Mouse (Mus musculus) CH12.LX (cell line): ENCODE results near the gene Etl4. TPM values are rescaled to one million over a fixed set of nuclear protein-coding genes. Genes with fewer than 3 reads are reported as not detected.

Source experiments
- DNase-seq: peaks from one replicate; pipeline ENCODE4 v3.0.0-alpha.2; 2013; ENCODE audit errors: extremely low read depth
- H3K27ac ChIP-seq: 2 replicates; pipeline ENCODE4 v1.5.1; 2012; ENCODE audit warnings: low read depth, mild to moderate bottlenecking, control low read depth, moderate library complexity; ENCODE audit not compliant: insufficient read depth
- H3K27me3 ChIP-seq: replicated peaks from 2 replicates; pipeline ENCODE3; 2012; ENCODE audit warnings: inconsistent platforms
- H3K36me3 ChIP-seq, 2 experiments: replicated peaks in 1 of 2; 2 replicates each; pipeline versions ENCODE3 to v1.6.1; 2012; ENCODE audit warnings: inconsistent platforms in 1 of 2, low read length in 1 of 2, mild to moderate bottlenecking in 1 of 2, mixed read lengths in 1 of 2, moderate library complexity in 1 of 2; ENCODE audit not compliant: control insufficient read depth in 1 of 2, insufficient read depth in 1 of 2
- H3K4me1 ChIP-seq, 2 experiments: 2 replicates each; pipeline ENCODE4 v1.6.1; 2012; ENCODE audit warnings: inconsistent platforms in 1 of 2, moderate library complexity in 1 of 2; ENCODE audit not compliant: insufficient read depth in 2 of 2, control insufficient read depth in 1 of 2
- H3K4me2 ChIP-seq: 2 replicates; pipeline ENCODE4 v1.6.1; 2012; ENCODE audit warnings: low read depth, mild to moderate bottlenecking, control low read depth; ENCODE audit not compliant: poor library complexity, insufficient read depth, severe bottlenecking
- H3K4me3 ChIP-seq, 3 experiments: fragments of 150-350 bp in 1 of 3; sonication (generic) in 1 of 3; replicated peaks in 1 of 3; 2 replicates each; pipeline versions ENCODE3 to v1.5.1; 2011 to 2012; ENCODE audit warnings: low read depth in 2 of 3, low read length in 2 of 3, mild to moderate bottlenecking in 2 of 3, moderate library complexity in 2 of 3, control low read depth in 1 of 3, improper control_type of control experiment in 1 of 3, inconsistent platforms in 1 of 3, mixed read lengths in 1 of 3; ENCODE audit not compliant: poor library complexity in 1 of 3
- H3K79me2 ChIP-seq: replicated peaks from 2 replicates; pipeline ENCODE4 v1.6.1; 2012; ENCODE audit warnings: mild to moderate bottlenecking, moderate library complexity; ENCODE audit not compliant: control insufficient read depth, poor library complexity, insufficient read depth, severe bottlenecking; ENCODE audit errors: extremely low read depth
- H3K9ac ChIP-seq: 2 replicates; pipeline ENCODE4 v1.6.1; 2012; ENCODE audit warnings: low read depth, mild to moderate bottlenecking, control low read depth, moderate library complexity; ENCODE audit not compliant: insufficient read depth
- H3K9me3 ChIP-seq: replicated peaks from 2 replicates; pipeline ENCODE3; 2012; ENCODE audit warnings: low read length, inconsistent platforms, mixed read lengths
- BHLHE40 ChIP-seq: IDR thresholded peaks from 2 replicates; pipeline ENCODE4 v1.6.1; 2011; ENCODE audit warnings: mild to moderate bottlenecking, low read depth, low read length, improper control_type of control experiment
- CHD2 ChIP-seq: IDR thresholded peaks from 2 replicates; pipeline ENCODE4 v1.6.1; 2011; ENCODE audit warnings: low read length, improper control_type of control experiment
- E2F4 ChIP-seq: IDR thresholded peaks from 2 replicates; pipeline ENCODE4 v1.6.1; 2011; ENCODE audit warnings: low read depth, low read length, improper control_type of control experiment; ENCODE audit not compliant: insufficient replicate concordance
- ELF1 ChIP-seq: IDR thresholded peaks from 2 replicates; pipeline ENCODE4 v1.6.1; 2014; ENCODE audit warnings: low read depth, mild to moderate bottlenecking, inconsistent platforms, low read length, improper control_type of control experiment
- GABPA ChIP-seq: IDR thresholded peaks from 2 replicates; pipeline ENCODE4 v1.6.1; 2012; ENCODE audit warnings: low read depth, low read length, improper control_type of control experiment, inconsistent platforms; ENCODE audit not compliant: insufficient replicate concordance
- HCFC1 ChIP-seq: IDR thresholded peaks from 2 replicates; pipeline ENCODE4 v1.6.1; 2012; ENCODE audit warnings: low read depth, mild to moderate bottlenecking, inconsistent platforms, low read length, improper control_type of control experiment
- IRF4 ChIP-seq: IDR thresholded peaks from 2 replicates; pipeline ENCODE4 v1.6.1; 2014; ENCODE audit warnings: low read depth, mild to moderate bottlenecking, inconsistent platforms, low read length, improper control_type of control experiment
- JUND ChIP-seq: conservative IDR thresholded peaks from 2 replicates; pipeline ENCODE4 v1.6.1; 2011; ENCODE audit warnings: low read depth, low read length, improper control_type of control experiment
- KAT2A ChIP-seq: IDR thresholded peaks from 2 replicates; pipeline ENCODE4 v1.6.1; 2012; ENCODE audit warnings: low read length, improper control_type of control experiment, inconsistent platforms; ENCODE audit not compliant: insufficient replicate concordance
- MAZ ChIP-seq: IDR thresholded peaks from 2 replicates; pipeline ENCODE4 v1.6.1; 2012; ENCODE audit warnings: low read depth, mild to moderate bottlenecking, inconsistent platforms, low read length, improper control_type of control experiment, moderate library complexity
- MEF2A ChIP-seq: IDR thresholded peaks from 2 replicates; pipeline ENCODE4 v1.6.1; 2014; ENCODE audit warnings: low read depth, mild to moderate bottlenecking, inconsistent platforms, low read length, improper control_type of control experiment, borderline replicate concordance
- MXI1 ChIP-seq: IDR thresholded peaks from 2 replicates; pipeline ENCODE4 v1.6.1; 2011; ENCODE audit warnings: mild to moderate bottlenecking, low read depth, low read length, improper control_type of control experiment
- NELFE ChIP-seq: IDR thresholded peaks from 2 replicates; pipeline ENCODE4 v1.6.1; 2011; ENCODE audit warnings: low read depth, low read length, improper control_type of control experiment
- PAX5 ChIP-seq: IDR thresholded peaks from 2 replicates; pipeline ENCODE4 v1.6.1; 2012; ENCODE audit warnings: low read length, inconsistent platforms, mixed read lengths
- POLR2A ChIP-seq: IDR thresholded peaks from 2 replicates; pipeline ENCODE4 v1.6.1; 2011; ENCODE audit warnings: low read depth, mild to moderate bottlenecking, improper control_type of control experiment, low read length
- RCOR1 ChIP-seq: conservative IDR thresholded peaks from 2 replicates; pipeline ENCODE4 v1.6.1; 2012; ENCODE audit warnings: low read depth, mild to moderate bottlenecking, inconsistent platforms, low read length, improper control_type of control experiment
- SIN3A ChIP-seq: IDR thresholded peaks from 2 replicates; pipeline ENCODE4 v1.6.1; 2012; ENCODE audit warnings: low read length, improper control_type of control experiment, inconsistent platforms
- SMC3 ChIP-seq: IDR thresholded peaks from 2 replicates; pipeline ENCODE4 v1.6.1; 2011; ENCODE audit warnings: low read depth, low read length, improper control_type of control experiment
- TCF12 ChIP-seq: IDR thresholded peaks from 2 replicates; pipeline ENCODE4 v1.6.1; 2014; ENCODE audit warnings: low read depth, mild to moderate bottlenecking, inconsistent platforms, low read length, improper control_type of control experiment
- USF1 ChIP-seq: IDR thresholded peaks from 2 replicates; pipeline ENCODE4 v1.6.1; 2014; ENCODE audit warnings: low read depth, mild to moderate bottlenecking, inconsistent platforms, low read length, improper control_type of control experiment
- ZMIZ1 ChIP-seq: IDR thresholded peaks from 2 replicates; pipeline ENCODE4 v1.6.1; 2012; ENCODE audit warnings: low read depth, mild to moderate bottlenecking, inconsistent platforms, low read length, improper control_type of control experiment
- ZNF384 ChIP-seq: IDR thresholded peaks from 2 replicates; pipeline ENCODE4 v1.6.1; 2012; ENCODE audit warnings: low read depth, low read length, improper control_type of control experiment, inconsistent platforms
- dilution Hi-C: fragments of 300-500 bp; cut with MboI; formaldehyde crosslinking; loops from 2 replicates; pipeline ENCODE4 v1.14.3; 2020; ENCODE audit warnings: low sequenced_read_pairs; ENCODE audit not compliant: extremely low pct_unique_long_range_greater_than_20kb, extremely low pct_ligation_motif_present
- in situ Hi-C: fragments of 300-500 bp; cut with MboI; formaldehyde crosslinking; loops from 3 replicates; pipeline ENCODE4 v1.14.3; 2019; ENCODE audit warnings: low sequenced_read_pairs, low pct_ligation_motif_present, low pct_unique_long_range_greater_than_20kb, mixed read lengths
- polyA plus RNA-seq: library from polyadenylated mRNA; unstranded; fragments of >175 nt; gene quantifications from 2 replicates; pipeline ENCODE4 v1.2.1, GENCODE M21; 2012; ENCODE audit warnings: low read depth; ENCODE audit not compliant: insufficient read length
- total RNA-seq, 2 experiments: library from RNA; depleted of rRNA; stranded (reverse); fragments of 300-350 nt in 1 of 2; fragments of >200 nt in 1 of 2; gene quantifications; 2 replicates each; pipeline ENCODE4 v1.2.3; 2012 to 2014

Etl4 gene
- total and polyA plus RNA-seq, 3 experiments, result 7.2 to 18.6 (median 11.7) TPM

GRCm38 (mm10) chr2:20779484-20780381 lies 870.2 kb downstream of the Etl4 start (continued):
- TF ChIP-seq MEF2A (no peak; the same call in 1 of the 2 replicates), MXI1 (no peak), PAX5 (no peak), SMC3 (peak; percentile 82), ZMIZ1 (no peak), KAT2A (no peak), GABPA (no peak), HCFC1 (no peak), IRF4 (no peak), TCF12 (no peak), USF1 (no peak), MAZ (no peak), E2F4 (no peak), SIN3A (no peak), RCOR1 (no peak), ELF1 (no peak), CHD2 (no peak), NELFE (peak; percentile 37; the same call in 1 of the 2 replicates), POLR2A (no peak), ZNF384 (no peak), BHLHE40 (no peak)
- TF ChIP-seq, all 38 proteins: peak for 5

DNA sequence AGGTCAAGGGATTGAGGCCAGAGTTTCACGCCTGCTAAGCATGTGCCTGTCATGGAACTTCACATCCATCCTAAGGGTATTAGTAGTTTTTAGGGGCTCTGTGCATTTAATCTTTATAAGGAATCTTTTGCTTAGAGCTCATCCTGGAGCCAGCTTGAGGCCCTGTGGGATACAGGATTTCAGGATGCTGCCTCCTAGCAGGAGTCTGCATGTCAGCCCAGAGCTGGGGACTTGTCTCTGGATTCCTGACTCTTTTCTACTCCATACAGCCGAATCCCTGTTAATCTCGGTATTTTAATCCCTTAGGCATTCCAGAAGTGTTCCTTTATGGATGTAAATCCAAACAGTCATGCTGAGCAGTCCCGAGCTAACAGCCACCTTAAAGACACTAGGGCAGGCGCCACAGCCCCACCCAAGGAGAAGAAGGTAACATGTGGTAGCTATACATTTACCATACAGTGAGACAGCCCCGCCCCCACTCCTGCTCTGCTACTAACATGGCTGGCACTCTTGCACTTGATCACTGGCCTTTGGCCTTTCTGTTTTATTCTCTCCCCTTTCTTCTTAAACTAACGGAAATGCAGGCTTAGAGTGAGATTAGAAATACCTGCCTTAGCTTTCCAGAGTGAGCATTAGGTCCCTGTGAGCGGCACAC lies 891.8 kb downstream of the Etl4 start:
- Histone ChIP-seq H3K4me3 (no peak overlapping the region), H3K79me2 (no peaks in the 10 kb centered on the region), H3K27me3 (no peaks in the 10 kb centered on the region), H3K36me3 (peaks cover 35 to 68% of the 10 kb centered on the region in 2 experiments), H3K9me3 (no peaks in the 10 kb centered on the region), H3K4me2 (no peak overlapping the region), H3K9ac (no peak overlapping the region), H3K27ac (no peak overlapping the region), H3K4me1 (no peaks in the 10 kb centered on the region)
- dilution Hi-C loops (no loop called here), in situ Hi-C loops (no loop called here)
- DNase-seq, result no peak
- TF ChIP-seq JUND (no peak), SMC3 (no peak), ZNF384 (no peak), RCOR1 (no peak), MXI1 (no peak)
